In the genomic region with DNA sequence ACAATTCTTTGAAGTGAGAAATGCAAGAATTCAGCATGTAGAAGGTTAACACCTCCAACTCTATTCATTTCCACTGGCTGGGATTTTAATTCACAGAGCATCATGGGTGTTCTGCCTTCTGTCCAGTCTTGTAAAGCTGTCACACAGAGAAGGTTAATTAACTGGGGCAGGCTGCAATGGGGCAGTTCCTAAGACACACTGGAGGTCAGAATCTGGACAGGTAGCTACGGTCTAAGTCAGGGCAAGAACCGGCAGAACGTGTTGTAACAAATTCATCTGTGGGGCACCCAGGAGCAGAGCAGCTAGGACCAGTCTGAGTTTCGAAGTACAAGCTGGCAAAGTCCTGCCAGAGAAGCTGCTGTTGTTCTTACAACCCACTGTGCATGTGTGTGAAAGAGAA, we compare ENCODE assay signal across 26 mouse cellular contexts. TPM values are rescaled to one million over a fixed set of nuclear protein-coding genes. Genes with fewer than 3 reads are reported as not detected.
DNase-seq lines count a peak whose midpoint lies in the region; ATAC-seq and TF ChIP-seq lines count a peak whose summit lies in the region.
"Had no signal": no experiment of that assay in that cellular context is flagged by ENCODE, and none has a peak within 500 bp of the region (broad histone marks: within the 10 kb centered on the region; RNA-seq: fewer than 3 reads in every experiment).

No protein-coding gene starts in this region.

- peak; percentile 41 for DNase-seq in cerebellum, adult 11-12 months
- no peak for DNase-seq in cerebellum, adult 8-10 months
- peak; percentile 7 for DNase-seq in embryo, embryonic 10 days (ENCODE audit: low spot score)
- no peak for DNase-seq in embryo, embryonic 9.5 days (ENCODE audit: extremely low spot score)
- peak; percentile 37 for DNase-seq in kidney, adult 2 months
- no peak for DNase-seq in MEL (ENCODE audit: low read depth, low spot score)
- DNase-seq in left cerebral cortex, adult 9 months (ENCODE audit: low spot score in 2 of 2) = no peak
- DNase-seq: adrenal gland, postnatal 10 days; gastrocnemius, postnatal 10 days; left cerebral cortex, postnatal 4 days; liver, embryonic 13.5 days; lung, adult 18-20 months; lung, postnatal 4 days; thymus, adult 2 months; thymus, postnatal 36 days had no signal

- H3K36me3 ChIP-seq in kidney, adult 2 months (ENCODE audit: control insufficient read depth, insufficient read depth, low read length) = no peaks in the 10 kb centered on the region
- H3K36me3 ChIP-seq in kidney, embryonic 16.5 days (ENCODE audit: insufficient read depth, low read length) = no peaks in the 10 kb centered on the region
- H3K36me3 ChIP-seq in MEL (ENCODE audit: control insufficient read depth in 1 of 2, insufficient read depth in 2 of 2, low read length in 2 of 2) = no peaks in the 10 kb centered on the region
- H3K36me3 ChIP-seq: heart, embryonic 15.5 days; limb, embryonic 15.5 days; liver, embryonic 13.5 days; midbrain, embryonic 12.5 days; neural tube, embryonic 12.5 days had no signal

- H3K9me3 ChIP-seq in kidney, embryonic 16.5 days (ENCODE audit: low read length) = no peaks in the 10 kb centered on the region
- H3K9me3 ChIP-seq in MEL (replicated peaks; ENCODE audit: insufficient read depth, low read length) = no peaks in the 10 kb centered on the region; the same call in 1 of the 2 replicates
- H3K9me3 ChIP-seq: forebrain, embryonic 13.5 days; heart, embryonic 15.5 days; limb, embryonic 15.5 days; liver, embryonic 13.5 days; midbrain, embryonic 12.5 days; neural tube, embryonic 12.5 days had no signal

- ATAC-seq in kidney, embryonic 16.5 days (ENCODE audit: low FRiP score, low TSS enrichment) = no peak
- ATAC-seq: forebrain, embryonic 13.5 days; intestine, embryonic 16.5 days; lung, postnatal 0 days had no signal

- H3K79me2 ChIP-seq in MEL (ENCODE audit: control insufficient read depth, insufficient read depth, low read length, poor library complexity) = no peaks in the 10 kb centered on the region

- TF ChIP-seq CTCF in kidney, adult 2 months (conservative IDR thresholded peaks at IDR 0.05; ENCODE audit: insufficient read depth, insufficient read length, low read depth, low read length) = no peak
- no peak for TF ChIP-seq CTCF in MEL (IDR thresholded peaks at IDR 0.05 in 2 of 3, conservative IDR thresholded peaks at IDR 0.05 in 1 of 3; ENCODE audit: control insufficient read depth in 1 of 3, insufficient read depth in 1 of 3, low read depth in 2 of 3, low read length in 3 of 3, poor library complexity in 1 of 3, severe bottlenecking in 1 of 3)

- TF ChIP-seq EP300 in MEL (IDR thresholded peaks at IDR 0.05; ENCODE audit: low read depth in 1 of 2, low read length in 2 of 2) = no peak

- H3K4me2 ChIP-seq in kidney, embryonic 16.5 days (replicated peaks; ENCODE audit: low read depth, low read length) = no peak overlapping the region
- H3K4me2 ChIP-seq: forebrain, embryonic 13.5 days; heart, embryonic 15.5 days; limb, embryonic 15.5 days; liver, embryonic 13.5 days; midbrain, embryonic 12.5 days; neural tube, embryonic 12.5 days had no signal

- no peak for TF ChIP-seq RAD21 in MEL (IDR thresholded peaks at IDR 0.05; ENCODE audit: low read depth, low read length)

- WGBS in kidney, adult 2 months = 38% methylated on average over 4 of the region's 4 CpGs
- WGBS in kidney, embryonic 16.5 days = 73% methylated on average over 4 of the region's 4 CpGs

- no peaks in the 10 kb centered on the region for H3K27me3 ChIP-seq in kidney, adult 2 months (replicated peaks; ENCODE audit: control insufficient read depth, insufficient read depth, low read length)
- no peaks in the 10 kb centered on the region for H3K27me3 ChIP-seq in kidney, embryonic 16.5 days (ENCODE audit: insufficient read depth, low read length)
- H3K27me3 ChIP-seq in MEL (ENCODE audit: control insufficient read depth in 1 of 2, insufficient read depth in 2 of 2, low read length in 2 of 2) = no peaks in the 10 kb centered on the region
- H3K27me3 ChIP-seq: limb, embryonic 15.5 days; neural tube, embryonic 12.5 days had no signal

- no peak overlapping the region for H3K9ac ChIP-seq in kidney, embryonic 16.5 days (replicated peaks; ENCODE audit: low read length)
- no peak overlapping the region for H3K9ac ChIP-seq in MEL (ENCODE audit: control insufficient read depth, low read depth, low read length, poor library complexity, severe bottlenecking)
- H3K9ac ChIP-seq: forebrain, embryonic 13.5 days; heart, embryonic 15.5 days; limb, embryonic 15.5 days; liver, embryonic 13.5 days; midbrain, embryonic 12.5 days; neural tube, embryonic 12.5 days had no signal

- H3K27ac ChIP-seq in kidney, adult 2 months (ENCODE audit: insufficient read depth, low read depth, low read length) = no peak overlapping the region
- H3K27ac ChIP-seq in kidney, embryonic 16.5 days (ENCODE audit: low read length) = no peak overlapping the region
- H3K27ac ChIP-seq in MEL (ENCODE audit: control insufficient read depth, low read depth, low read length) = no peak overlapping the region
- H3K27ac ChIP-seq: forebrain, embryonic 13.5 days; heart, embryonic 15.5 days; limb, embryonic 15.5 days; liver, embryonic 13.5 days; midbrain, embryonic 12.5 days; neural tube, embryonic 12.5 days had no signal

- no peak for TF ChIP-seq POLR2A in kidney, adult 2 months (IDR thresholded peaks at IDR 0.05; ENCODE audit: low read depth, low read length)
- TF ChIP-seq POLR2A in MEL (IDR thresholded peaks at IDR 0.05; ENCODE audit: control insufficient read depth in 1 of 2, insufficient read depth in 1 of 2, low read depth in 1 of 2, low read length in 2 of 2, poor library complexity in 1 of 2) = no peak

- no peak overlapping the region for H3K4me3 ChIP-seq in kidney, adult 2 months (ENCODE audit: insufficient read depth, low read depth, low read length)
- no peak overlapping the region for H3K4me3 ChIP-seq in kidney, embryonic 16.5 days (ENCODE audit: low read length)
- H3K4me3 ChIP-seq in MEL (ENCODE audit: control insufficient read depth in 1 of 2, insufficient read depth in 1 of 2, low read depth in 2 of 2, low read length in 2 of 2) = no peak overlapping the region
- H3K4me3 ChIP-seq: forebrain, embryonic 13.5 days; heart, embryonic 15.5 days; limb, embryonic 15.5 days; liver, embryonic 13.5 days; megakaryocyte, embryonic 14.5 days; midbrain, embryonic 12.5 days; myocyte; neural tube, embryonic 12.5 days had no signal

- no peaks in the 10 kb centered on the region; the same call in 1 of the 2 replicates for H3K4me1 ChIP-seq in kidney, adult 2 months (ENCODE audit: control insufficient read depth, insufficient read depth, low read length)
- 0 out of 2 replicates have a peak, but pooled peaks cover 8% of the 10 kb centered on the region for H3K4me1 ChIP-seq in kidney, embryonic 16.5 days (ENCODE audit: insufficient read depth, low read length)
- H3K4me1 ChIP-seq in MEL (ENCODE audit: control insufficient read depth in 1 of 2, insufficient read depth in 2 of 2, low read length in 2 of 2) = no peaks in the 10 kb centered on the region
- H3K4me1 ChIP-seq: liver, embryonic 13.5 days had no signal

TF ChIP-seq in MEL, 35 proteins besides CTCF, POLR2A, EP300 and RAD21:
- TF ChIP-seq ETS1 (IDR thresholded peaks at IDR 0.05; ENCODE audit: low read depth, low read length) (no peak), TAL1 (IDR thresholded peaks at IDR 0.05; ENCODE audit: low read length) (0 out of 2 replicates have a peak, but pooled peaks have one; percentile 2), POLR2AphosphoS5 (IDR thresholded peaks at IDR 0.05; ENCODE audit: borderline replicate concordance, low read depth, low read length) (no peak), CHD2 (IDR thresholded peaks at IDR 0.05; ENCODE audit: low read length) (no peak)

RNA-seq across cellular contexts. Expression of a gene that starts 2.4 kb away (rescaled TPM):
- 5.2 and 6.2 TPM in 2 replicates for polyA plus RNA-seq in kidney, adult 2 months (2012; rRNA removed)
- 0.91 and 1.1 TPM in 2 replicates for polyA plus RNA-seq in kidney, embryonic 16.5 days (2015; fragmentation: Nextera tagmentation; extraction: Ambion mirVana)
- total RNA-seq in MEL (2012; rRNA removed) = 0.03 TPM in 1 of 2 replicates, not detected in the other
- polyA plus RNA-seq in MEL (2012; ENCODE audit: insufficient read depth in 1 of 2, insufficient read length in 2 of 2, low read depth in 1 of 2, low replicate concordance in 2 of 2, missing spikeins in 1 of 2) = not detected
- polyA plus RNA-seq: C2C12 had no signal

Comparison
In these comparisons a context has a peak if more than half of its experiments do, and no peak if none do; other contexts are left out.
1. DNase-seq: peak in cerebellum, adult 11-12 months (single experiment), embryo, embryonic 10 days (single experiment) and kidney, adult 2 months (single experiment); none in cerebellum, adult 8-10 months (single experiment), embryo, embryonic 9.5 days (single experiment), MEL (single experiment) and left cerebral cortex, adult 9 months (0 of 2).